Mouse (Mus musculus) MEL (cell line): ENCODE measurements at regions not wholly inside any gene's neighbourhood (a gene's known extent, or its start where the extent isn't known, plus 50 kb on each side); places are given as distances from the start of the nearest gene placed in this dataset.

Experiments used
- DNase-seq: peaks from one replicate; pipeline ENCODE4 v3.0.0; 2011; ENCODE audit warnings: low read depth, low spot score
- H3K27ac ChIP-seq: 2 replicates; pipeline ENCODE4 v1.5.1; 2012; ENCODE audit warnings: low read depth, mild to moderate bottlenecking, control low read depth, low read length, moderate library complexity; ENCODE audit not compliant: control insufficient read depth
- H3K27me3 ChIP-seq, 2 experiments: fragments of 150-350 bp in 1 of 2; sonication (generic) in 1 of 2; 2 replicates each; pipeline ENCODE4 v1.6.1; 2012; ENCODE audit warnings: low read length in 2 of 2, mild to moderate bottlenecking in 2 of 2, improper control_type of control experiment in 1 of 2, moderate library complexity in 1 of 2; ENCODE audit not compliant: insufficient read depth in 2 of 2, control insufficient read depth in 1 of 2
- H3K36me3 ChIP-seq, 2 experiments: 2 replicates each; pipeline ENCODE4 v1.6.1; 2012 to 2014; ENCODE audit warnings: low read length in 2 of 2, improper control_type of control experiment in 1 of 2, inconsistent platforms in 1 of 2, mild to moderate bottlenecking in 1 of 2; ENCODE audit not compliant: insufficient read depth in 2 of 2, control insufficient read depth in 1 of 2
- H3K4me1 ChIP-seq, 2 experiments: fragments of 150-350 bp in 1 of 2; sonication (generic) in 1 of 2; 2 replicates each; pipeline ENCODE4 v1.6.1; 2012; ENCODE audit warnings: low read length in 2 of 2, improper control_type of control experiment in 1 of 2, mild to moderate bottlenecking in 1 of 2; ENCODE audit not compliant: insufficient read depth in 2 of 2, control insufficient read depth in 1 of 2
- H3K4me3 ChIP-seq, 2 experiments: fragments of 150-350 bp in 1 of 2; sonication (generic) in 1 of 2; 2 replicates each; pipeline ENCODE4 v1.5.1; 2012; ENCODE audit warnings: low read depth in 2 of 2, low read length in 2 of 2, mild to moderate bottlenecking in 2 of 2, moderate library complexity in 2 of 2, control low read depth in 1 of 2, improper control_type of control experiment in 1 of 2; ENCODE audit not compliant: control insufficient read depth in 1 of 2, insufficient read depth in 1 of 2
- H3K79me2 ChIP-seq: 2 replicates; pipeline ENCODE4 v1.6.1; 2012; ENCODE audit warnings: mild to moderate bottlenecking, low read length, moderate library complexity; ENCODE audit not compliant: control insufficient read depth, poor library complexity, insufficient read depth
- H3K9ac ChIP-seq: 2 replicates; pipeline ENCODE4 v1.6.1; 2012; ENCODE audit warnings: low read depth, mild to moderate bottlenecking, control low read depth, low read length, moderate library complexity; ENCODE audit not compliant: control insufficient read depth, poor library complexity, severe bottlenecking
- H3K9me3 ChIP-seq: fragments of 150-350 bp; sonication (generic); replicated peaks from 2 replicates; pipeline ENCODE4 v1.6.1; 2012; ENCODE audit warnings: mild to moderate bottlenecking, low read length, improper control_type of control experiment, moderate library complexity; ENCODE audit not compliant: insufficient read depth
- CHD2 ChIP-seq: IDR thresholded peaks from 2 replicates; pipeline ENCODE4 v1.6.1; 2011; ENCODE audit warnings: low read length, improper control_type of control experiment
- E2F4 ChIP-seq: IDR thresholded peaks from 2 replicates; pipeline ENCODE4 v1.6.1; 2011; ENCODE audit warnings: low read depth, low read length, improper control_type of control experiment, borderline replicate concordance
- EP300 ChIP-seq, 2 experiments: IDR thresholded peaks; 2 replicates each; pipeline ENCODE4 v1.6.1; 2011; ENCODE audit warnings: improper control_type of control experiment in 2 of 2, low read length in 2 of 2, low read depth in 1 of 2, mild to moderate bottlenecking in 1 of 2
- HCFC1 ChIP-seq: IDR thresholded peaks from 2 replicates; pipeline ENCODE4 v1.6.1; 2012; ENCODE audit warnings: low read depth, mild to moderate bottlenecking, inconsistent platforms, low read length, improper control_type of control experiment, moderate library complexity
- MEF2A ChIP-seq: IDR thresholded peaks from 2 replicates; pipeline ENCODE4 v1.6.1; 2014; ENCODE audit warnings: low read depth, mild to moderate bottlenecking, inconsistent platforms, low read length, improper control_type of control experiment; ENCODE audit not compliant: poor library complexity, insufficient replicate concordance, severe bottlenecking; ENCODE audit errors: extremely low read depth
- MYC ChIP-seq: IDR thresholded peaks from 2 replicates; pipeline ENCODE4 v1.6.1; 2011; ENCODE audit warnings: low read depth, mild to moderate bottlenecking, low read length, improper control_type of control experiment, moderate library complexity
- POLR2A ChIP-seq, 2 experiments: IDR thresholded peaks; 2 replicates each; pipeline ENCODE4 v1.6.1; 2011 to 2012; ENCODE audit warnings: low read length in 2 of 2, mild to moderate bottlenecking in 2 of 2, control low read depth in 1 of 2, improper control_type of control experiment in 1 of 2, low read depth in 1 of 2, moderate library complexity in 1 of 2; ENCODE audit not compliant: control insufficient read depth in 1 of 2, insufficient read depth in 1 of 2, poor library complexity in 1 of 2
- POLR2AphosphoS2 ChIP-seq: IDR thresholded peaks from 2 replicates; pipeline ENCODE4 v1.6.1; 2011; ENCODE audit warnings: low read length, improper control_type of control experiment
- RAD21 ChIP-seq: IDR thresholded peaks from 2 replicates; pipeline ENCODE4 v1.6.1; 2011; ENCODE audit warnings: mild to moderate bottlenecking, low read depth, low read length, improper control_type of control experiment
- SMC3 ChIP-seq: IDR thresholded peaks from 2 replicates; pipeline ENCODE4 v1.6.1; 2011; ENCODE audit warnings: low read depth, low read length, improper control_type of control experiment
- TAL1 ChIP-seq: IDR thresholded peaks from 2 replicates; pipeline ENCODE4 v1.6.1; 2012; ENCODE audit warnings: mild to moderate bottlenecking, inconsistent platforms, low read length, moderate library complexity, mixed read lengths
- TBP ChIP-seq: IDR thresholded peaks from 2 replicates; pipeline ENCODE4 v1.8.0; 2011; ENCODE audit warnings: low read depth, low read length, improper control_type of control experiment
- TCF12 ChIP-seq: IDR thresholded peaks from 2 replicates; pipeline ENCODE4 v1.6.1; 2014; ENCODE audit warnings: low read depth, mild to moderate bottlenecking, inconsistent platforms, low read length, improper control_type of control experiment, moderate library complexity
- USF2 ChIP-seq, 2 experiments: IDR thresholded peaks; 2 replicates each; pipeline ENCODE4 v1.6.1; 2011 to 2012; ENCODE audit warnings: improper control_type of control experiment in 2 of 2, low read length in 2 of 2, borderline replicate concordance in 1 of 2, inconsistent platforms in 1 of 2, low read depth in 1 of 2, mild to moderate bottlenecking in 1 of 2; ENCODE audit not compliant: insufficient read depth in 1 of 2
- ZC3H11A ChIP-seq: IDR thresholded peaks from 2 replicates; pipeline ENCODE4 v1.6.1; 2012; ENCODE audit warnings: low read depth, mild to moderate bottlenecking, inconsistent platforms, low read length, improper control_type of control experiment
- ZKSCAN1 ChIP-seq: IDR thresholded peaks from 2 replicates; pipeline ENCODE4 v1.6.1; 2012; ENCODE audit warnings: low read depth, mild to moderate bottlenecking, inconsistent platforms, low read length, improper control_type of control experiment, moderate library complexity
- ZMIZ1 ChIP-seq: IDR thresholded peaks from 2 replicates; pipeline ENCODE4 v1.6.1; 2012; ENCODE audit warnings: low read depth, mild to moderate bottlenecking, inconsistent platforms, low read length, improper control_type of control experiment, moderate library complexity

GRCm38 (mm10) chr4:7580554-7581219 lies 658.2 kb downstream of the Car8 start:
- no peaks in the 10 kb centered on the region for H3K36me3 ChIP-seq
- no peak for DNase-seq
- no peaks in the 10 kb centered on the region for H3K79me2 ChIP-seq
- TF ChIP-seq POLR2A (IDR thresholded peaks at IDR 0.05; ENCODE audit: control insufficient read depth in 1 of 2, insufficient read depth in 1 of 2, low read depth in 1 of 2, low read length in 2 of 2, poor library complexity in 1 of 2) (no peak), TCF12 (no peak), CHD2 (no peak), TBP (no peak), ZKSCAN1 (no peak), TAL1 (no peak), ZC3H11A (no peak), SMC3 (no peak), POLR2AphosphoS2 (no peak), HCFC1 (no peak), E2F4 (no peak), USF2 (IDR thresholded peaks at IDR 0.05; ENCODE audit: borderline replicate concordance in 1 of 2, insufficient read depth in 1 of 2, low read depth in 1 of 2, low read length in 2 of 2) (no peak), MEF2A (no peak), MYC (no peak), ZMIZ1 (no peak), EP300 (IDR thresholded peaks at IDR 0.05; ENCODE audit: low read depth in 1 of 2, low read length in 2 of 2) (no peak)
- no peaks in the 10 kb centered on the region for H3K27me3 ChIP-seq
- H3K4me3 ChIP-seq = no peak overlapping the region
- no peaks in the 10 kb centered on the region for H3K4me1 ChIP-seq
- no peak overlapping the region for H3K27ac ChIP-seq
- no peak overlapping the region for H3K9ac ChIP-seq
- H3K9me3 ChIP-seq = no peaks in the 10 kb centered on the region

GRCm38 (mm10) chr4:7574011-7574410 lies 664.8 kb downstream of the Car8 start:
- Histone ChIP-seq H3K9me3 (no peaks in the 10 kb centered on the region), H3K27ac (no peak overlapping the region), H3K79me2 (no peaks in the 10 kb centered on the region), H3K36me3 (no peaks in the 10 kb centered on the region), H3K4me1 (no peaks in the 10 kb centered on the region), H3K9ac (no peak overlapping the region), H3K4me3 (no peak overlapping the region), H3K27me3 (no peaks in the 10 kb centered on the region)
- DNase-seq = no peak
- no peak for TF ChIP-seq RAD21
